Mouse (Mus musculus): ENCODE results near the gene Kat5. TPM values are rescaled to one million over a fixed set of nuclear protein-coding genes. Genes with fewer than 3 reads are reported as not detected.
A peak's percentile ranks its signal among the peaks of the same experiment; 100 is the strongest.

The Kat5 gene
- polyA plus RNA-seq, 1 experiment from 2014 or later = 59.3 TPM

DNA sequence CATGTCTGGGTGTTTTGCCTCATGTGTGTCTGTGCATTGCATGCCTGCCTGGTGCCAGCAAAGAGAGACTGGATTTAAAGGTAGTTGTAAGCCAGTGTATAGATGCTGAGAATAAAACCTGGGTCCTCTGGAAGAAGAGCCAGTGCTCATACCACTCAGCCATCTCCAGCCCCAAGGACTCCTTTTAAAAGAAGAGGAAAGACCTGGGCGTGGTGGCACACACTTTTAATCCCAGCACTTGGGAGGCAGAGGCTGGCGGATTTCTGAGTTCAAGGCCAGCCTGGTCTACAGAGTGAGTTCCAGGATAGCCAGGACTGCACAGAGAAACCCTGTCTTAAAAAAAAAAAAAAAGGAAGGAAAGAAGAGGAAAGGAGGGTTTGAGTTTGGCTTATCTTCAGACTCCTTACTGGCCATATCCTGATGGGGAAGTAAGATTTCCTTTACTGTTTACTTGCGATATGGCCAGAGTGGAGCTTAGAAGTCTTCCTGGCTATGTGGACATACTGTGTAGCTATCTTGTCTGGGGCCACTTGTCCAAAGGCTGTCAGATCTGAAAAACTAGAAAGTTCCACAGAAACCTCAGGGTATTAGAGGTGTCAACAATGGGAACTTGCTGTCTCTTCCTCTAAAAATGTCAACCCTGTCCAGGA lies 2.9 kb upstream of the Kat5 start:
- Histone ChIP-seq H3K4me1 (peaks cover 21% of the 10 kb centered on the region), H3K9me3 (replicated peaks) (no peaks in the 10 kb centered on the region), H3K27me3 (ENCODE audit: low read depth, poor library complexity, severe bottlenecking) (no peaks in the 10 kb centered on the region), H3K4me3 (no peak overlapping the region), H3K27ac (no peak overlapping the region), H3K36me3 (peaks cover 13% of the 10 kb centered on the region)
- 77% methylated on average over 3 of the region's 3 CpGs for WGBS
- no peak for DNase-seq (ENCODE audit: low spot score)

DNA sequence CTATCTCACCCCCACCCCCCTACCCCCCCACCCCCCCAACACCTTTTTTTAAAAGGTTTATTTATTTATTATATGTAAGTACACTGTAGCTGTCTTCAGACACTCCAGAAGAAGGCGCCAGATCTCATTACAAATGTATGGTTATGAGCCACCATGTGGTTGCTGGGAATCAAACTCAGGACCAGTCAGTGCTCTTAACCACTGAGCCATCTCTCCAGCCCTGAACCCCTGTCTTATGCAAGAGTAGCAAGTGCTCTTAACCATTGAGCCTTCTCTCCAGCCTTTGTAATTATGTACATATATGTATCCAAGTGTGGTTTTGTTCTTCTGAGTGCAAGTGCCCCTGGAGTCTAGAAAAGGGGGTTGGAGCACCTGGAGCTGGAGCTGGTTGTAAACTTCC lies 1.9 kb upstream of the Kat5 start:
- peaks cover 21% of the 10 kb centered on the region for H3K4me1 ChIP-seq
- no peaks in the 10 kb centered on the region for H3K9me3 ChIP-seq (replicated peaks)
- no peak overlapping the region for H3K4me3 ChIP-seq
- H3K27ac ChIP-seq = no peak overlapping the region
- peaks cover 22% of the 10 kb centered on the region for H3K36me3 ChIP-seq
- no peaks in the 10 kb centered on the region for H3K27me3 ChIP-seq (ENCODE audit: low read depth, poor library complexity, severe bottlenecking)
- WGBS = 93% methylated on average over 1 of the region's 1 CpGs
- no peak for DNase-seq (ENCODE audit: low spot score)

GRCm38 (mm10) chr19:5609171-5609546 lies 878 bp downstream of the Kat5 start:
- Histone ChIP-seq H3K4me1 (peaks cover 21% of the 10 kb centered on the region), H3K27ac (peak overlapping the region; percentile 99), H3K9me3 (replicated peaks) (no peaks in the 10 kb centered on the region), H3K36me3 (peaks cover 50% of the 10 kb centered on the region), H3K27me3 (ENCODE audit: low read depth, poor library complexity, severe bottlenecking) (no peaks in the 10 kb centered on the region), H3K4me3 (peak overlapping the region; percentile 72)
- DNase-seq (ENCODE audit: low spot score) = no peak
- WGBS = 70% methylated on average over 10 of the region's 10 CpGs

- Histone ChIP-seq H3K4me1 (peaks cover 21% of the 10 kb centered on the region), H3K4me3 (peak overlapping the region; percentile 72), H3K9me3 (replicated peaks) (no peaks in the 10 kb centered on the region), H3K36me3 (peaks cover 54% of the 10 kb centered on the region), H3K27me3 (ENCODE audit: low read depth, poor library complexity, severe bottlenecking) (no peaks in the 10 kb centered on the region), H3K27ac (peak overlapping the region; percentile 99)
- no peak for DNase-seq (ENCODE audit: low spot score)
- 93% methylated on average over 13 of the region's 13 CpGs for WGBS
Measured at GRCm38 (mm10) chr19:5608707-5609106, 1.3 kb downstream of the Kat5 start.

DNA sequence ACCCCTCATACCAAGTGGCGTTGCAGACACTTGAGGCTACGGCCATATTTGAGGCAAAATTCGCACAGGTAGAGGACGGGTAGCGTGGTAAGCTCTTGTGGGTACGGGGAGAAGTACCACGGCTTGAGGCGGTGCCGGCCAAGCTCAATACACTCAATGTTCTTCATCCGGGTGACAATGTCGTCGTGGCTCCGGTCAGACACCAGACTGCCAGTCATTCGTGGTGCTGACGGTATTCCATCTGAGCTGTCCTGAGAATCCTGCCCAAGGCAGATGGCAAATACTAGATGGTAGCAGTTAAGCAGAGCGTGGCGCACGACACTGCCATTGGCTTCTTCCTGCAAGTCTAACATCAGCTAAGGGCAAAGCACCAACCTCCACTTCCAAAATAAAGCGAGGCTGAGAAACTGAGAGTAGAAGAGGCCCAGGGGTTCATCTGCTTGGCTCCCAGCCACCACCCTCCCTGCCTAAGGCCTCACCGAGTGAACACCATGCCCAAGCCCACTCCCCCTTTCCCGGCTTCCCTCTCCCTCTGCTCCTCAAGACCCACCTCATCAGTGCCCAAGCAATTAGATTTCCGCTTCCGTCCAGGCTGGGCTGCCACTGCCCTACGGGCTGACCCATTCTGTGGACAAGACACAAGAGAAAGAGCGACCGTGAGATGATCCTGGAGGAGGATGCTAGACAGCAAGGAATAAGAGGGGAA lies 2.2 kb downstream of the Kat5 start:
- DNase-seq (ENCODE audit: low spot score) = no peak
- Histone ChIP-seq H3K9me3 (replicated peaks) (no peaks in the 10 kb centered on the region), H3K36me3 (peaks cover 63% of the 10 kb centered on the region), H3K4me3 (no peak overlapping the region), H3K27ac (no peak overlapping the region), H3K27me3 (ENCODE audit: low read depth, poor library complexity, severe bottlenecking) (no peaks in the 10 kb centered on the region), H3K4me1 (peaks cover 29% of the 10 kb centered on the region)
- whole genome bisulfite sequencing = 96% methylated on average over 26 of the region's 26 CpGs

GRCm38 (mm10) chr19:5606196-5606595 lies 3.8 kb downstream of the Kat5 start:
- peaks cover 40% of the 10 kb centered on the region for H3K4me1 ChIP-seq
- no peak for DNase-seq (ENCODE audit: low spot score)
- WGBS = 91% methylated on average over 8 of the region's 8 CpGs
- H3K36me3 ChIP-seq = peaks cover 68% of the 10 kb centered on the region
- H3K27ac ChIP-seq = no peak overlapping the region
- H3K27me3 ChIP-seq (ENCODE audit: low read depth, poor library complexity, severe bottlenecking) = no peaks in the 10 kb centered on the region
- no peak overlapping the region for H3K4me3 ChIP-seq
- no peaks in the 10 kb centered on the region for H3K9me3 ChIP-seq (replicated peaks)

DNA sequence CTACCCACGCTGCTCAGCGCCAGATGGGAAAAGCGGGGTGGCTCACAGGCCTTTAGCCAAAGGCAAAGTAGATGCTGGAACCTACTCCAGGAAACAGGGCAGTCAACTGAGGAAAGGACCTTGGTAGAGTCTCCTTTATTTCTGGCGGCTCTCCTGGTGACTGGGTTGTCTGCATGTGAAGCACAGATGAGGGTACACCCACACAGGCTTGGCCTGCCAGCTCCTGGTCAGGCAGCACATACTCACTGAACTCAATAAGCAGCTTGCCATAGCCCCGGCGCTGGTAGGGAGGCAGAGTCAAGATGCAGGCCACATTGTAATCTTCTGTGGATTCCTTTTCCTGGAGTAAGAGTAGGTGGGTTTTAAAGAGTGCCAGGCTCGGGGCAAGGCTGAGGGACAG lies 4.9 kb downstream of the Kat5 start:
- 95% methylated on average over 7 of the region's 7 CpGs for WGBS

DNA sequence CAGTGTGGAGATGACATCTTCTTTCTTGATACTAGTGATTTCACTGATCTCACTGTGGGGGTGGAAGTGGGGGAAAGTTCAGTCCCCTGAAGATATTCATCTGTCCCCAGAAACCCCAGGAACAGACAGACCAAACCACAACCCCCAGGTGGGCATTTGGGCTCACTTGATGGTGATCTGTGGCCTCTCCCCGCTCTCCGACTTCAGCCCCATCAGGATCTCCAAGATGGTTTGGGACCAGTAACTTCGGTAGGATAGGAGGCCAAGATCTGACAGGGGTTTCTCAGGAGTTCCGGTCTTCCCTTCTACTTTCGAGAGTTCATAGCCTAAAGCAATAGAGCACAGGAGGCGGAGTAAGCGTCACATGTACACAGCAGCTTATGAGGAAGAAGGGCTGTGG lies 6.4 kb downstream of the Kat5 start:
- WGBS = 90% methylated on average over 7 of the region's 7 CpGs
- Histone ChIP-seq H3K9me3 (replicated peaks) (no peaks in the 10 kb centered on the region), H3K4me1 (peaks cover 23% of the 10 kb centered on the region), H3K27me3 (ENCODE audit: low read depth, poor library complexity, severe bottlenecking) (no peaks in the 10 kb centered on the region), H3K27ac (no peak overlapping the region), H3K4me3 (peak overlapping the region; percentile 88; the same call in 1 of the 2 replicates), H3K36me3 (peaks cover 63% of the 10 kb centered on the region)
- no peak for DNase-seq (ENCODE audit: low spot score)

More for the DNA sequence above, 4.9 kb downstream of the Kat5 start:
- Histone ChIP-seq H3K4me3 (no peak overlapping the region), H3K27me3 (ENCODE audit: low read depth, poor library complexity, severe bottlenecking) (no peaks in the 10 kb centered on the region), H3K9me3 (replicated peaks) (no peaks in the 10 kb centered on the region), H3K36me3 (peaks cover 68% of the 10 kb centered on the region), H3K27ac (no peak overlapping the region), H3K4me1 (peaks cover 33% of the 10 kb centered on the region)
- DNase-seq (ENCODE audit: low spot score) = no peak

GRCm38 (mm10) chr19:5601752-5602541 lies 8.1 kb downstream of the Kat5 start, which contains the start of gene Rnaseh2c:
Gene Rnaseh2c (plus strand): TSS chr19:5601873.
- Histone ChIP-seq H3K27ac (peak within 1 kb of the TSS; percentile 90), H3K9me3 (replicated peaks) (no peaks in the 10 kb centered on the region), H3K27me3 (ENCODE audit: low read depth, poor library complexity, severe bottlenecking) (no peaks in the 10 kb centered on the region), H3K36me3 (peaks cover 46% of the 10 kb centered on the region), H3K4me3 (peak within 1 kb of the TSS; percentile 88), H3K4me1 (peaks cover 19% of the 10 kb centered on the region)
- DNase-seq (ENCODE audit: low spot score) = peak; percentile 78
- under 1% methylated on average over 64 of the region's 64 CpGs for WGBS

DNA sequence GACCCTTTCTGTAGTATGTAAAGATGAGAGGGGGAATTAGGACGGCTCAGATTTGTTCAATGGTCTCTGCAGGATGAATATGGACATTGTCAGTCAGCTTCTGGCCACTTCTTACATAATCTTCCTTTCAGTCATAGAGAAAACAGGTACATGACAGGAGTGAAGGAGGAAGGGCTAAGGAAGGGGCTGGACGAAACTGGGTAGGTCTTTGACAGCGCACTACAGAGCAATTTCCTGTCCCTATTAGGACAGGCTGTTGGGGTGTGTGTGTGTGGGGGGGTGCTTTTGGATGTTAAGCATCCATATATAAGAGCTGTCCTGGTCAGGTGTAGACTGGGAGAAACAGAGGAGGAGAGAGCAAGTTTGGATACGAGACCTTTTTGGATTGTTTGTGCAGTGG lies 10.8 kb downstream of the Kat5 start:
- peaks cover 19% of the 10 kb centered on the region for H3K4me1 ChIP-seq
- H3K9me3 ChIP-seq (replicated peaks) = no peaks in the 10 kb centered on the region

DNA sequence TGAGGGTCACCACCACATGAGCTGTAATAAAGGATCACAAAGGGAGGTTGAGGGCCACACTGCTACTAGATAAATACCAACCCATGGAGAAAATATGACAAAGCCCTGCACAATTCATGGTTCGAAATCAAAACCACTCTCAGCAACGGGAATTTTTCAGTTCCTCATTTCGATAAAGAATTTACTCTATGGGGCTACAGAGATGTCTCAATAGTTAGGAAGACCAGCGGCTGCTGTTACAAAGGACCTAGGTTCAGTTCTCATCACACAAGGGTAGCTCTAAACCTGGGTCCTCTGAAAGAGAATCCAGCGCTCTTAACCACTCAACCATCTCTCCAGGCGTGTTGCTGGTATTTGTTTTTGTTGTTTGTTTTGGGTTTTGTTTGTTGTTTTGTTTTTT lies 18.1 kb downstream of the Kat5 start:
- Histone ChIP-seq H3K4me1 (no peaks in the 10 kb centered on the region), H3K27ac (no peak overlapping the region), H3K4me3 (no peak overlapping the region), H3K9me3 (replicated peaks) (no peaks in the 10 kb centered on the region), H3K36me3 (no peaks in the 10 kb centered on the region), H3K27me3 (ENCODE audit: low read depth, poor library complexity, severe bottlenecking) (no peaks in the 10 kb centered on the region)
- 89% methylated on average over 6 of the region's 6 CpGs for WGBS
- no peak for DNase-seq (ENCODE audit: low spot score)

More for the DNA sequence above, 10.8 kb downstream of the Kat5 start:
- H3K4me3 ChIP-seq = no peak overlapping the region
- DNase-seq (ENCODE audit: low spot score) = no peak
- H3K27me3 ChIP-seq (ENCODE audit: low read depth, poor library complexity, severe bottlenecking) = no peaks in the 10 kb centered on the region
- WGBS = 78% methylated on average over 4 of the region's 4 CpGs
- peaks cover 19% of the 10 kb centered on the region for H3K36me3 ChIP-seq
- no peak overlapping the region for H3K27ac ChIP-seq

GRCm38 (mm10) chr19:5589159-5589558 lies 20.9 kb downstream of the Kat5 start:
- no peak for DNase-seq (ENCODE audit: low spot score)
- no peaks in the 10 kb centered on the region for H3K9me3 ChIP-seq (replicated peaks)

GRCm38 (mm10) chr19:5581995-5582394 lies 28.0 kb downstream of the Kat5 start:
- Histone ChIP-seq H3K9me3 (replicated peaks) (no peaks in the 10 kb centered on the region), H3K27me3 (ENCODE audit: low read depth, poor library complexity, severe bottlenecking) (no peaks in the 10 kb centered on the region), H3K27ac (no peak overlapping the region), H3K4me3 (no peak overlapping the region), H3K4me1 (no peaks in the 10 kb centered on the region), H3K36me3 (no peaks in the 10 kb centered on the region)
- 84% methylated on average over 2 of the region's 2 CpGs for WGBS
- no peak for DNase-seq (ENCODE audit: low spot score)

More at GRCm38 (mm10) chr19:5589159-5589558, 20.9 kb downstream of the Kat5 start:
- Histone ChIP-seq H3K4me3 (no peak overlapping the region), H3K27me3 (ENCODE audit: low read depth, poor library complexity, severe bottlenecking) (no peaks in the 10 kb centered on the region), H3K4me1 (no peaks in the 10 kb centered on the region), H3K36me3 (no peaks in the 10 kb centered on the region), H3K27ac (no peak overlapping the region)
- 79% methylated on average over 9 of the region's 9 CpGs for WGBS

Data from limb, embryonic 10.5 days (tissue).